Mouse (Mus musculus) c-Kit-negative CD71-positive TER-119-positive erythroid progenitor cells, embryonic 14.5 days (primary cell): ENCODE data around the gene Kcns3.
A peak's percentile ranks its signal among the peaks of the same experiment; 100 is the strongest.

Experiments used
- DNase-seq: peaks from one replicate; pipeline ENCODE4 v3.0.0-alpha.2; 2013; ENCODE audit warnings: low read depth, low spot score

Kcns3 gene

GRCm38 (mm10) chr12:11151015-11151414, at the start of gene Kcns3:
Kcns3 (minus strand) TSS chr12:11151056.
- DNase-seq = no peak

- no peak for DNase-seq
Observed at GRCm38 (mm10) chr12:11198551-11198950, 47.7 kb upstream of the Kcns3 start.

- DNase-seq = no peak
Observed at GRCm38 (mm10) chr12:11198026-11198425, 47.2 kb upstream of the Kcns3 start.

- DNase-seq = no peak
Observed at GRCm38 (mm10) chr12:11196830-11197229, 46.0 kb upstream of the Kcns3 start.

- DNase-seq = no peak
Observed at GRCm38 (mm10) chr12:11196142-11196597, 45.3 kb upstream of the Kcns3 start.

- DNase-seq = no peak
Observed at GRCm38 (mm10) chr12:11195031-11195430, 44.2 kb upstream of the Kcns3 start.

GRCm38 (mm10) chr12:11178486-11179154, 27.8 kb upstream of the Kcns3 start:
- DNase-seq = peak; percentile 15

- DNase-seq = no peak
Observed at GRCm38 (mm10) chr12:11177408-11178394, 26.8 kb upstream of the Kcns3 start.

- no peak for DNase-seq
Observed at GRCm38 (mm10) chr12:11158670-11159069, 7.8 kb upstream of the Kcns3 start.

GRCm38 (mm10) chr12:11155123-11155522, 4.3 kb upstream of the Kcns3 start:
- no peak for DNase-seq

GRCm38 (mm10) chr12:11153587-11153986, 2.7 kb upstream of the Kcns3 start:
- DNase-seq = no peak

GRCm38 (mm10) chr12:11150192-11150935, 492 bp downstream of the Kcns3 start:
- DNase-seq = no peak

GRCm38 (mm10) chr12:11149421-11150191, 1.2 kb downstream of the Kcns3 start:
- no peak for DNase-seq

- DNase-seq = no peak
Observed at GRCm38 (mm10) chr12:11149121-11149420, 1.8 kb downstream of the Kcns3 start.

GRCm38 (mm10) chr12:11144894-11145293, 6.0 kb downstream of the Kcns3 start:
- DNase-seq = no peak

- DNase-seq = no peak
Observed at GRCm38 (mm10) chr12:11132418-11132817, 18.4 kb downstream of the Kcns3 start.

- no peak for DNase-seq
Observed at GRCm38 (mm10) chr12:11129188-11129587, 21.7 kb downstream of the Kcns3 start.

GRCm38 (mm10) chr12:11126186-11126759, 24.6 kb downstream of the Kcns3 start:
- DNase-seq = no peak

GRCm38 (mm10) chr12:11101565-11101964, 49.3 kb downstream of the Kcns3 start:
- DNase-seq = no peak

GRCm38 (mm10) chr12:11088626-11089372, 62.1 kb downstream of the Kcns3 start:
- no peak for DNase-seq
